In genomic region chr9:61069553-61070314, GRCm38 (mm10) we compare ENCODE assay signal across 12 mouse cellular contexts.
DNase-seq lines count a peak whose midpoint lies in the region; ATAC-seq and TF ChIP-seq lines count a peak whose summit lies in the region.
"Had no signal": no experiment of that assay in that cellular context is flagged by ENCODE, and none has a peak within 500 bp of the region (broad histone marks: within the 10 kb centered on the region; RNA-seq: fewer than 3 reads in every experiment).

No protein-coding gene starts in this region.

- no peak for ATAC-seq in kidney, postnatal 0 days (replicated peaks; ENCODE audit: low FRiP score, low read depth)
- ATAC-seq: liver, postnatal 0 days had no signal

- H3K4me1 ChIP-seq in kidney, postnatal 0 days (replicated peaks; ENCODE audit: insufficient read depth, low read length) = peaks cover 8% of the 10 kb centered on the region; the same call in 1 of the 2 replicates
- peaks cover 39% of the 10 kb centered on the region for H3K4me1 ChIP-seq in limb, embryonic 10.5 days

- no peak overlapping the region for H3K4me2 ChIP-seq in kidney, postnatal 0 days (ENCODE audit: low read length)

- H3K9me3 ChIP-seq in kidney, postnatal 0 days (replicated peaks; ENCODE audit: low read length) = no peaks in the 10 kb centered on the region
- no peaks in the 10 kb centered on the region for H3K9me3 ChIP-seq in limb, embryonic 10.5 days (replicated peaks)

- no peak overlapping the region for H3K4me3 ChIP-seq in kidney, postnatal 0 days (replicated peaks; ENCODE audit: low read depth, low read length)
- peak overlapping the region; percentile 17; the same call in 1 of the 2 replicates for H3K4me3 ChIP-seq in limb, embryonic 10.5 days

- no peak overlapping the region for H3K9ac ChIP-seq in kidney, postnatal 0 days (ENCODE audit: low read depth, low read length)
- H3K9ac ChIP-seq: liver, postnatal 0 days had no signal

- TF ChIP-seq CTCF in kidney, postnatal 0 days (IDR thresholded peaks at IDR 0.05; ENCODE audit: low read depth) = 0 out of 2 replicates have a peak, but pooled peaks have one; percentile 7

- no peaks in the 10 kb centered on the region for H3K36me3 ChIP-seq in kidney, postnatal 0 days (ENCODE audit: insufficient read depth, low read length)
- no peaks in the 10 kb centered on the region for H3K36me3 ChIP-seq in limb, embryonic 10.5 days

- peaks cover 5% of the 10 kb centered on the region; the same call in 1 of the 2 replicates for H3K27me3 ChIP-seq in kidney, postnatal 0 days (ENCODE audit: insufficient read depth, low read length)
- peaks cover 83% of the 10 kb centered on the region for H3K27me3 ChIP-seq in limb, embryonic 10.5 days (ENCODE audit: low read depth, poor library complexity, severe bottlenecking)

- no peak overlapping the region for H3K27ac ChIP-seq in kidney, postnatal 0 days
- no peak overlapping the region for H3K27ac ChIP-seq in limb, embryonic 10.5 days

- peak; percentile 35 for DNase-seq in kidney, postnatal 0 days (ENCODE audit: low spot score)
- no peak for DNase-seq in kidney, postnatal 36 days
- DNase-seq in embryo, embryonic 10 days (ENCODE audit: low spot score) = peak; percentile 59
- DNase-seq in limb, embryonic 10.5 days (ENCODE audit: low spot score) = no peak
- DNase-seq in retina, postnatal 1 day = peak; percentile 38
- no peak for DNase-seq in ovary, postnatal 10 days (ENCODE audit: low spot score)
- DNase-seq in T-cell, adult 2 months (ENCODE audit: low spot score) = no peak
- DNase-seq: adrenal gland, postnatal 14 days; cerebellum, adult 9-10 months; kidney, adult 9 months; liver, postnatal 0 days; right cerebral cortex, postnatal 14 days had no signal

- 19% methylated on average over 13 of the region's 13 CpGs for WGBS in kidney, postnatal 0 days
- 8% methylated on average over 13 of the region's 13 CpGs for WGBS in limb, embryonic 10.5 days

Comparison
In these comparisons a context has a peak if more than half of its experiments do, and no peak if none do; other contexts are left out.
1. DNase-seq: peak in kidney, postnatal 0 days (single experiment), embryo, embryonic 10 days (single experiment) and retina, postnatal 1 day (single experiment); none in kidney, postnatal 36 days (0 of 2), limb, embryonic 10.5 days (single experiment), ovary, postnatal 10 days (single experiment) and T-cell, adult 2 months (single experiment).